Mouse (Mus musculus): ENCODE results near the gene Zfp518b. TPM values are rescaled to one million over a fixed set of nuclear protein-coding genes. Genes with fewer than 3 reads are reported as not detected.

Zfp518b gene
- polyA plus RNA-seq, 1 experiment from 2014 or later = 10.2 TPM

DNA sequence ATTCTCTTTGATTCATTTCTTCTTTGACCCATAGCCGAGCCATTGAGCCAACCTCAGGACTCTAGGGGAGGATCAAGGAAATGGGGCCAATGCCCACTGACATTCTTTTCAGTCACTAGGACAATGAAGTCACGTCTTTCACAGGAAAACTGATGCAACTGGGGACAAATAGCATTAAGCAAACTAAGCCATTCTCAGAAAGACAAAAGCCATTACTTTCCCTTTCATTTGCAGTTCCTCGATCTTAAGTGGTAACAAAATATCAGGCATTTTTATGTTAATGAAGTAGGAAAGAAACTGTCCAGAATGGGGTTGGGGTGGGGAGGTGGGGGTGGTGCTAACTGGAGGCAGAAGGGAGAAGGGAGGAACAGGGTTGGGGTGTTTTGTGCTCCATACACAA is 13.4 kb upstream of the Zfp518b start:
- no peak overlapping the region for H3K4me2 ChIP-seq (ENCODE audit: low read length)
- H3K4me1 ChIP-seq (replicated peaks; ENCODE audit: insufficient read depth, low read length) = no peaks in the 10 kb centered on the region
- no peak for TF ChIP-seq CTCF (IDR thresholded peaks at IDR 0.05; ENCODE audit: low read depth)
- DNase-seq (ENCODE audit: low spot score) (no peak), ATAC-seq (replicated peaks; ENCODE audit: low FRiP score, low read depth) (no peak)
- no peak overlapping the region for H3K4me3 ChIP-seq (replicated peaks; ENCODE audit: low read depth, low read length)
- H3K27ac ChIP-seq = no peak overlapping the region
- H3K36me3 ChIP-seq (ENCODE audit: insufficient read depth, low read length) = no peaks in the 10 kb centered on the region
- H3K9me3 ChIP-seq (replicated peaks; ENCODE audit: low read length) = no peaks in the 10 kb centered on the region
- H3K27me3 ChIP-seq (ENCODE audit: insufficient read depth, low read length) = no peaks in the 10 kb centered on the region
- 57% methylated on average over 3 of the region's 3 CpGs for WGBS
- H3K9ac ChIP-seq (ENCODE audit: low read depth, low read length) = no peak overlapping the region

GRCm38 (mm10) chr5:38696616-38697375 is 12.2 kb upstream of the Zfp518b start:
- H3K4me2 ChIP-seq (ENCODE audit: low read length) = no peak overlapping the region
- H3K27ac ChIP-seq = no peak overlapping the region
- H3K36me3 ChIP-seq (ENCODE audit: insufficient read depth, low read length) = no peaks in the 10 kb centered on the region
- H3K27me3 ChIP-seq (ENCODE audit: insufficient read depth, low read length) = no peaks in the 10 kb centered on the region
- H3K9me3 ChIP-seq (replicated peaks; ENCODE audit: low read length) = no peaks in the 10 kb centered on the region
- no peak for DNase-seq (ENCODE audit: low spot score)
- TF ChIP-seq CTCF (IDR thresholded peaks at IDR 0.05; ENCODE audit: low read depth) = no peak
- 73% methylated on average over 8 of the region's 8 CpGs for WGBS
- H3K4me3 ChIP-seq (replicated peaks; ENCODE audit: low read depth, low read length) = no peak overlapping the region
- no peak for ATAC-seq (replicated peaks; ENCODE audit: low FRiP score, low read depth)
- H3K4me1 ChIP-seq (replicated peaks; ENCODE audit: insufficient read depth, low read length) = no peaks in the 10 kb centered on the region
- no peak overlapping the region for H3K9ac ChIP-seq (ENCODE audit: low read depth, low read length)

DNA sequence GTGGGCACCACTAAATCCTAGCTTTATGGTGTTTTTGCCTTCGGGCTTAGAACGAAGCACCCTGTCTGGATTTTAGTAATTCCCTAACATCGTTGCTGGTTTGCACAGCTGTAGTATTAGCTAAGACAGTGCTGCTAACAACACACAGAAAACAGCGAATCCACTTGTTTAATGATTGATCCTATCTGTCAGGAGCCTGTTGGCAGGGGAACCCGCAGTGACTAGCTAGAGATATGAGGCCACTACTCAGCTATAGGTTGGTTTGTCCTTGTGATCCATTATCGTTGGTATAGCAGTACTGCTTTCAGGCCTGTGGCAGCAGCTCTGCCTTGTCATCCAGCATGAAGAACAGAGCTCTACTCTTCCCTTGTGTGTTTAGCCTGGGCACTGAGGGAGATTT is 8.2 kb upstream of the Zfp518b start:
- Histone ChIP-seq H3K27me3 (ENCODE audit: insufficient read depth, low read length) (no peaks in the 10 kb centered on the region), H3K4me1 (replicated peaks; ENCODE audit: insufficient read depth, low read length) (no peaks in the 10 kb centered on the region), H3K9me3 (replicated peaks; ENCODE audit: low read length) (no peaks in the 10 kb centered on the region), H3K27ac (no peak overlapping the region), H3K9ac (ENCODE audit: low read depth, low read length) (no peak overlapping the region), H3K36me3 (ENCODE audit: insufficient read depth, low read length) (no peaks in the 10 kb centered on the region), H3K4me2 (ENCODE audit: low read length) (no peak overlapping the region), H3K4me3 (replicated peaks; ENCODE audit: low read depth, low read length) (no peak overlapping the region)
- no peak for TF ChIP-seq CTCF (IDR thresholded peaks at IDR 0.05; ENCODE audit: low read depth)
- no peak for DNase-seq (ENCODE audit: low spot score)
- WGBS = 76% methylated on average over 6 of the region's 6 CpGs
- no peak for ATAC-seq (replicated peaks; ENCODE audit: low FRiP score, low read depth)

DNA sequence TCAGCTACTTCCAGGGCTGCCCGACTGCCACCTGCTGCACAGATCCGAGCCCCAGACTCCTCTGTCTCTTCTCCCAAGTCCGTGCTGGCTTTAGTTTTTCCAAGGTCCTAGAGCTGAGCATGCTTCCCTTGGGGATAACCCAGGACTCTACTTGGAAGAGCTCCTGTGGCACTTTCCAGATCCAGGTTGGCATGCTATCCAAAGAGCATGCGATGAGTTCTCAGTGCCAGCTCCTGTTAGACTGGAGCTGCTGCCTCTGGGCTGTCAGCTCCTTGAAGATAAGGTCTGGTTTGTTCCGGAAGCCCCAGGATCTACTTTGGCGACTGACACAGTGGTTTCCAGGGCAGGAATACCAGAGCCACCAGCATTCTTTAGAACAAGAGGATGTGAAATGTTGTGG is 4.6 kb upstream of the Zfp518b start:
- TF ChIP-seq CTCF (IDR thresholded peaks at IDR 0.05; ENCODE audit: low read depth) = no peak
- H3K4me2 ChIP-seq (ENCODE audit: low read length) = no peak overlapping the region

GRCm38 (mm10) chr5:38687694-38688093 is 3.1 kb upstream of the Zfp518b start:
- Histone ChIP-seq H3K4me2 (ENCODE audit: low read length) (no peak overlapping the region), H3K36me3 (ENCODE audit: insufficient read depth, low read length) (no peaks in the 10 kb centered on the region), H3K4me1 (replicated peaks; ENCODE audit: insufficient read depth, low read length) (no peaks in the 10 kb centered on the region), H3K27ac (no peak overlapping the region), H3K9me3 (replicated peaks; ENCODE audit: low read length) (no peaks in the 10 kb centered on the region), H3K27me3 (ENCODE audit: insufficient read depth, low read length) (no peaks in the 10 kb centered on the region), H3K4me3 (replicated peaks; ENCODE audit: low read depth, low read length) (no peak overlapping the region), H3K9ac (ENCODE audit: low read depth, low read length) (no peak overlapping the region)
- ATAC-seq (replicated peaks; ENCODE audit: low FRiP score, low read depth) (no peak), DNase-seq (ENCODE audit: low spot score) (no peak)
- TF ChIP-seq CTCF (IDR thresholded peaks at IDR 0.05; ENCODE audit: low read depth) = no peak
- 84% methylated on average over 1 of the region's 1 CpGs for WGBS

More for the DNA sequence above, 4.6 kb upstream of the Zfp518b start:
- 89% methylated on average over 6 of the region's 6 CpGs for WGBS
- Histone ChIP-seq H3K9me3 (replicated peaks; ENCODE audit: low read length) (no peaks in the 10 kb centered on the region), H3K4me1 (replicated peaks; ENCODE audit: insufficient read depth, low read length) (no peaks in the 10 kb centered on the region), H3K27me3 (ENCODE audit: insufficient read depth, low read length) (no peaks in the 10 kb centered on the region), H3K36me3 (ENCODE audit: insufficient read depth, low read length) (no peaks in the 10 kb centered on the region), H3K4me3 (replicated peaks; ENCODE audit: low read depth, low read length) (no peak overlapping the region), H3K27ac (no peak overlapping the region), H3K9ac (ENCODE audit: low read depth, low read length) (no peak overlapping the region)
- DNase-seq (ENCODE audit: low spot score) (no peak), ATAC-seq (replicated peaks; ENCODE audit: low FRiP score, low read depth) (no peak)

DNA sequence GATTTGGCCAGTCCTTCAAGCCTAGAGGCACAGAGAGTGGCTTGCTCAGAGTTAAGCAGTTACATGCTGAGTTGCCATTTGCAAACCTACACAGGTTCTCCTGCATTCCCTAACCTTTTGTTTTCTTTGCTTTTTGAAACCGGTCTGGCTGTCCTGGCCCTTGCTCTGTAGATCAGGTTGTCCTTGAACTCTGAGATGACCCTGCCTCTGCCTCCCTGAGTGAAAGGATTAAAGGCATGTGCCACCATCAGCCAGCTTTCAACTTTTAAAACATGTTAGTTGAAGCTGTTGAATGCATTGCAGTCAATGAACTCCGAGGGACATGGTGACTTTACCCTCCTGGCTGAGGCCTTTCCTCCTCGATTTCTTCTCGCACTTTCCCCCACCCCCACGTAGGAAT is 25.8 kb downstream of the Zfp518b start:
- no peak overlapping the region for H3K27ac ChIP-seq
- 83% methylated on average over 5 of the region's 5 CpGs for WGBS
- no peak for ATAC-seq (replicated peaks; ENCODE audit: low FRiP score, low read depth)
- no peaks in the 10 kb centered on the region for H3K27me3 ChIP-seq (ENCODE audit: insufficient read depth, low read length)
- no peak overlapping the region for H3K9ac ChIP-seq (ENCODE audit: low read depth, low read length)
- no peak for TF ChIP-seq CTCF (IDR thresholded peaks at IDR 0.05; ENCODE audit: low read depth)
- H3K4me1 ChIP-seq (replicated peaks; ENCODE audit: insufficient read depth, low read length) = no peaks in the 10 kb centered on the region
- H3K4me3 ChIP-seq (replicated peaks; ENCODE audit: low read depth, low read length) = no peak overlapping the region
- no peak for DNase-seq (ENCODE audit: low spot score)
- H3K36me3 ChIP-seq (ENCODE audit: insufficient read depth, low read length) = no peaks in the 10 kb centered on the region
- no peak overlapping the region for H3K4me2 ChIP-seq (ENCODE audit: low read length)
- no peaks in the 10 kb centered on the region for H3K9me3 ChIP-seq (replicated peaks; ENCODE audit: low read length)

DNA sequence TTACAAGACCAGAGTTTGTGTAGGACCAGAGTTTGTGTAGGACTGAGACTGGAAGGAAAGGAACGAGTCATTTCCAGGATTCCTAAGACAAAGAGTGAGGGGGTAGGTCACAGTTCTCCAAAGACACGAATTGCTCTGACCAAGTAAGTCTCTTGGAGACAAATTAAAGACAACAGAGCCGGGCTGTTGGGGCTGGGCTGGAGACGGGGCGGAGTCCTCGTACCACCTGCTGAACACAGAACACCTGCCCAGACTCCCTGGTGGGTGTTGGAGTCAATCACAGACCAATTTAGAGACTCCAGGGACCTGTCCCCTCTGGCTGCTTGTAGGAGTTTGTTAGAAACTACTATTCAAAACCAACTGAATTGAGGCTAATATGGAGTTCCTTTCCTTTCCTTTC is 28.4 kb downstream of the Zfp518b start:
- no peak for ATAC-seq (replicated peaks; ENCODE audit: low FRiP score, low read depth)
- no peak overlapping the region for H3K4me3 ChIP-seq (replicated peaks; ENCODE audit: low read depth, low read length)
- no peak overlapping the region for H3K27ac ChIP-seq
- no peaks in the 10 kb centered on the region for H3K9me3 ChIP-seq (replicated peaks; ENCODE audit: low read length)
- H3K9ac ChIP-seq (ENCODE audit: low read depth, low read length) = no peak overlapping the region
- no peak overlapping the region for H3K4me2 ChIP-seq (ENCODE audit: low read length)
- H3K36me3 ChIP-seq (ENCODE audit: insufficient read depth, low read length) = no peaks in the 10 kb centered on the region
- 59% methylated on average over 6 of the region's 6 CpGs for WGBS
- H3K27me3 ChIP-seq (ENCODE audit: insufficient read depth, low read length) = no peaks in the 10 kb centered on the region
- no peak for DNase-seq (ENCODE audit: low spot score)
- H3K4me1 ChIP-seq (replicated peaks; ENCODE audit: insufficient read depth, low read length) = no peaks in the 10 kb centered on the region
- TF ChIP-seq CTCF (IDR thresholded peaks at IDR 0.05; ENCODE audit: low read depth) = no peak
